Mouse (Mus musculus): Measurements from ENCODE around the gene Copz2.

- TF ChIP-seq POLR2A (IDR thresholded peaks at IDR 0.05; ENCODE audit: extremely low read depth, insufficient read depth, low read length) (no peak), CTCF (IDR thresholded peaks at IDR 0.05; ENCODE audit: low read depth, low read length) (no peak)
Measured at GRCm38 (mm10) chr11:96906431-96907161, 56.9 kb downstream of the Copz2 start.
